Mouse (Mus musculus) midbrain, embryonic 12.5 days (tissue): ENCODE data around the gene Rsph14. TPM values are rescaled to one million over a fixed set of nuclear protein-coding genes. Genes with fewer than 3 reads are reported as not detected.
A peak's percentile ranks its signal among the peaks of the same experiment; 100 is the strongest.

ENCODE experiments used
- ATAC-seq: fragments of 200-750 bp; cut with Nextera tagmentation; 2 replicates; pipeline ENCODE4 v1.8.0; 2017; ENCODE audit warnings: low read depth, moderate TSS enrichment, moderate library complexity; ENCODE audit not compliant: low FRiP score
- H3K27ac ChIP-seq: fragments of 300-500 bp; sonication (generic); replicated peaks from 2 replicates; pipeline ENCODE4 v1.5.1; 2016; ENCODE audit warnings: mild to moderate bottlenecking
- H3K27me3 ChIP-seq: fragments of 300-500 bp; sonication (generic); 2 replicates; pipeline ENCODE4 v1.6.1; 2016; ENCODE audit warnings: mild to moderate bottlenecking
- H3K36me3 ChIP-seq: fragments of 300-500 bp; sonication (generic); 2 replicates; pipeline ENCODE4 v1.6.1; 2016
- H3K4me1 ChIP-seq: fragments of 300-500 bp; sonication (generic); 2 replicates; pipeline ENCODE4 v1.6.1; 2016
- H3K4me2 ChIP-seq: fragments of 300-500 bp; sonication (generic); replicated peaks from 2 replicates; pipeline ENCODE4 v1.6.1; 2016; ENCODE audit warnings: mild to moderate bottlenecking, moderate library complexity
- H3K4me3 ChIP-seq: fragments of 300-500 bp; sonication (generic); 2 replicates; pipeline ENCODE4 v1.5.1; 2016; ENCODE audit warnings: mild to moderate bottlenecking
- H3K9ac ChIP-seq: fragments of 300-500 bp; sonication (generic); replicated peaks from 2 replicates; pipeline ENCODE4 v1.6.1; 2016; ENCODE audit warnings: mild to moderate bottlenecking, moderate library complexity
- H3K9me3 ChIP-seq: fragments of 300-500 bp; sonication (generic); 2 replicates; pipeline ENCODE4 v1.6.1; 2016; ENCODE audit warnings: mild to moderate bottlenecking
- WGBS: fragments of 180-500 bp; shearing (Covaris S2); methylation state at CpG from one replicate; pipeline ENCODE4 v1.1.7; 2016; 5-methylcytosine and 5-hydroxymethylcytosine counted together
- polyA plus RNA-seq: library from polyadenylated mRNA; unstranded; fragments of >200 nt; fragmentation: Nextera tagmentation; extraction: Ambion mirVana; gene quantifications from 2 replicates; pipeline ENCODE4 v1.2.1, GENCODE M21; 2016

Gene Rsph14
- polyA plus RNA-seq, result 0.35 TPM in 1 of 2 replicates, not detected in the other

DNA sequence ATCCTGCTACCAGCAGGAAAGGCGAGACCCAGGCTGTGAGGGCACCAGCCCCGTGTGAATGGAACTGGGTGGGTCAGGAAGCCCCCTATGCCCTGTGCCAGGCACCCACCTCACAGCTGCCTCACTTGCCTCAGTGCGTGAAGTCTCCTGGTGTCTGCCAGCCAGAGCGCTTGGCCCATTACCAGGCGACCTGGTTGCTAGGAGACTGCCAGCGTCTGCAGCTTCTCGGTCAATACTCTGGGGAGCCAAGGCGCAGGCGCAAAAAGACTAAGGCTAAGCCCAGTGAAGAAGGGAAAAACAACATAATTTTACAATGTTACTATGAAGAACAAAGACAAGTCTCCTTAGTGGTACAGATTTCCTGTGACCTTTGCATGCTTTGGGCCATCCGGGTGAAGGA is at the start of gene Rsph14:
Gene Rsph14 (minus strand): TSS at position 192 of the 400 bp plus-strand sequence.
- H3K4me1 ChIP-seq, result peaks cover 28% of the 10 kb centered on the region
- WGBS, result 22% methylated on average over 10 of the region's 10 CpGs
- ATAC-seq, result peak; percentile 38; the same call in 1 of the 2 replicates
- no peaks in the 10 kb centered on the region for H3K9me3 ChIP-seq
- H3K27me3 ChIP-seq, result peaks cover 13% of the 10 kb centered on the region
- H3K36me3 ChIP-seq, result no peaks in the 10 kb centered on the region
- no peak within 1 kb of the TSS for H3K4me3 ChIP-seq
- peak within 1 kb of the TSS; percentile 56 for H3K27ac ChIP-seq
- H3K9ac ChIP-seq, result no peak within 1 kb of the TSS
- peak within 1 kb of the TSS; percentile 35 for H3K4me2 ChIP-seq

DNA sequence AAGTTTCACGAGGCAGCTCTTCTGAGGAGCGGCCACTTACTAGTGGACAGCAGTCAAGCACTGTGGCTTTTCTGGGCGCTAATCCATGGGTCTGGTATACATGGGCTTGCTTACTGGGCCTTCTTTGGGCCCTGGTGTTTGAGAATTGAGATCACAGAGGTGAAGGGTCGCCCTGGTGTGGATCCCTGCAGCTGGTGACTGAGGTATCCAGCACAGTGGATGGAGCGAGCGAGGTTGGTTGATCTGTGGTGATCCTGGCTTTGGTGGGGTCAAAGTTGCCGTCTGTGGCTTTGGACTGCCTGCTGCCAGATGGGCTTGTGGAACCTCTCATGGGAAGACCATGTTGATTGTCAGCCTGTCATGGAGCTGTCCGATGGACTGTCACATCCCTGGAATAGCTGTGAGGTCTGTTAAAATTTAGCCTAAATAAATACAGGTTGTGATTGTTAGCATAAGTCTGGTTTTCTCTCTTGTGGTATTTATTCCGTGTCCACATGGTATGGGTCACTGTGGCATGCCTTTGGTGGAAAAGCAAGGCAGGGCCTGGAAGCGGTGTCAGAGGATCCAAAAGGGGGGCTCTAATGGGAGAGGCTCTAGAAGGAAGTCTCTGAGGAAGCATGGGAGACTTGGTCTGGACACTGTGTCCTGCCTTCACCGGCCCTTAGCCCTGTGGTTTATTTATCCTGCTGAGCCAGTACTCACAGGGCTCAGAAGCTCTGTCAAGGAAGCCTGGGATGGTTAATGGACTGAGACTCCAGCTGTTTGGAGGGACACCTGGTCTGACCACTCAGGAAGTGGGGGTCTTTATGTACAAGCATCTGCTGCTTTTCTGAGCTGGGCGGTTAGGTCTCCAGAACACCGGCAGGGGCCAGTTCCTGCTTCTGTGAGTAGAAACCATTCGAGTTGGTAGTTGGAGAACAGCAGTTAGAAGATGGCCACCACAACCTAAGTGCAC is 46.1 kb upstream of the Rsph14 start:
- Histone ChIP-seq H3K9ac (no peak overlapping the region), H3K9me3 (no peaks in the 10 kb centered on the region), H3K27ac (no peak overlapping the region), H3K4me1 (peaks cover 12% of the 10 kb centered on the region; the same call in 1 of the 2 replicates), H3K4me3 (no peak overlapping the region), H3K36me3 (no peaks in the 10 kb centered on the region), H3K27me3 (no peaks in the 10 kb centered on the region), H3K4me2 (no peak overlapping the region)
- 81% methylated on average over 14 of the region's 14 CpGs for WGBS
- ATAC-seq, result no peak

DNA sequence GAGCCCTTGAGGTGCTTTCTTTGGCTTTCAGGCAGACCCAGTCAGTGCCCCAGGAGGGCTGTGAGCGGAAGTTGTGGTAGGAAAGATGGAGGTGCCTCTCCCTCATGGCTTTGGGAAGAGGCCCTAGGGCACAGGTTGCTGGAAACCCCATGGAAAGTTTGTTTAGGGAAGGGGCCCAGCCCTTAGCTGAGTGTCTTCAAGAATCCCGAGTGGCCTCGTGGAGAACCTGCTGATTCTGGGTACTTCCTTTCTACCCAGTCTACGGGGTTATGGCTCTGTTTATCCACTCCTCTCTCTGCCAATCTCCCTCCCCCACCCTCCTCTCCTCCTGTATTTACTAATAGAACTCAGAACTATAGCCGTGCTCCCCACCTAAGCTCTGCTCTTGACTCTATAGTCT is 43.3 kb upstream of the Rsph14 start:
- Histone ChIP-seq H3K9ac (no peak overlapping the region), H3K4me3 (no peak overlapping the region), H3K36me3 (no peaks in the 10 kb centered on the region; the same call in 1 of the 2 replicates), H3K9me3 (no peaks in the 10 kb centered on the region), H3K27ac (no peak overlapping the region), H3K4me1 (peaks cover 16% of the 10 kb centered on the region; the same call in 1 of the 2 replicates), H3K4me2 (no peak overlapping the region), H3K27me3 (no peaks in the 10 kb centered on the region)
- no peak for ATAC-seq
- WGBS, result 87% methylated on average over 5 of the region's 5 CpGs

DNA sequence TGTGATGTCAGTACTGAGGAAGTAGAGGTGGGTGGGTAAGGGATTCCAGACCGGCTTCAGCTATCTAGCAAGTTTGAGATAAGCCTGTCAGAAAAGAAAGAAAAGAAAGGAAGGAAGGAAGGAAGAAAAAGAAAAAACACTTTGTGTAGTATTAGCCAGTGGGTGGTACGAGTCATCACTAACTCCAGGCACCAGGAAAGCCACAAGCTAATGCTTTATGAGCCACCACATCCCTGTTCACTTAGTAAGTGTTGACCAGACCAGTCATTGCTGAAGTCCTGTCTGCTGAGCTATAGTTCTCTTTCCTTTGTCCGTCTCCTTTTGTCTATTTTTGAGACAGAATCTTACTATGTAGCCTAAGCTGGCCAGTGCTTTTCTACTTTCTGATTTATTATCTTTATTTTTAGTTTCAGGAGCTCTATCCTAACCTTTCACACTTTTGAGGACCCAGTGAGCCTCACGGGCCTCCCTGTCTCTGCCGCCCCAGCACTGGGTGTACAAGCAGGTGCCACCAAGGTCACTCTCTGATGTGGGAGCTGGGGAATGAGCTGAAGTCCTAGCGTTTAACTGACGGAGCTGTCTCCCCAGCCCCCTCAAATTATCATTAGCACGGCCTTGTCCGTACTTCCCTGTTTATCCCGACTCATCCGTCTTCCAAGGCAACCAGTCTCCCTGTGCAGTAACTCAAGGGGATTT is 38.0 kb upstream of the Rsph14 start:
- Histone ChIP-seq H3K9ac (no peak overlapping the region), H3K4me2 (no peak overlapping the region), H3K4me1 (peaks cover 29% of the 10 kb centered on the region), H3K9me3 (no peaks in the 10 kb centered on the region), H3K27ac (no peak overlapping the region), H3K4me3 (no peak overlapping the region), H3K36me3 (peaks cover 5% of the 10 kb centered on the region; the same call in 1 of the 2 replicates), H3K27me3 (no peaks in the 10 kb centered on the region)
- 79% methylated on average over 11 of the region's 11 CpGs for WGBS
- ATAC-seq, result no peak

DNA sequence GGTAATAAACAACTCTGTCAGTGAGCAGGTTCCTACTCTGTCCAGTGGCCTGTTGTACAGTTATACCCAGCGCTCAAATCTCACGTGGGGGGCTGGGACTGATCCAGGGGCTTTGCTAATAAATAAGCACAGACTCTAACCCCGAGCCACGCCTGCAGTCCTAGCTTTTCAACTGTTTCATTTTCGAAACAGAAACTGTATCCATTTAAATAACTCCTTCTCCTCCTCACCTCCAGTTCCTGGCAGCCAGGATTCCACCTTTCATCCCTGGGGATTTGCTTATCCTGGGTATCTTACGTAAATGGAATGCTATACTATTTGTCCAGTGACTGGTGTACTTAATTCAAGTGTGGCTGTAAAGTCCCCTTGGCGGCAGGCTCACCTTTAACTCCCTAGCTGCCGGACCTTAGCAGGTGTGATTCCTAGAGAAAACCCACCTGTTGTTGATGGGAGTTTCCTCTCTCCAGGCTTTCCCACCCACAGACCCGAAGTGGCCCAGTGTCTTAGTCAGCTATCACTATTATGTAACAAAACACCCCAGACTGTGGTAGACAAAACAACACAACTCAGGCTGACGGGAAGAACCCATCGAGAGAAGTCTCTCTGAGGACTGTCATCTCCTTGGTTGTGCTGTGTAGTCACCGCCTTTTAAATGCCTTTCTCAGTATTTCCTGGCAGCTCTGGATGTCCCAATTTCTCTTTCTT is 36.4 kb upstream of the Rsph14 start:
- no peak overlapping the region for H3K4me2 ChIP-seq
- H3K9me3 ChIP-seq, result no peaks in the 10 kb centered on the region
- H3K36me3 ChIP-seq, result peaks cover 5% of the 10 kb centered on the region; the same call in 1 of the 2 replicates
- H3K9ac ChIP-seq, result no peak overlapping the region
- peaks cover 45% of the 10 kb centered on the region for H3K4me1 ChIP-seq
- whole genome bisulfite sequencing, result 63% methylated on average over 12 of the region's 12 CpGs
- H3K27ac ChIP-seq, result no peak overlapping the region
- no peak overlapping the region for H3K4me3 ChIP-seq
- ATAC-seq, result no peak
- H3K27me3 ChIP-seq, result no peaks in the 10 kb centered on the region

DNA sequence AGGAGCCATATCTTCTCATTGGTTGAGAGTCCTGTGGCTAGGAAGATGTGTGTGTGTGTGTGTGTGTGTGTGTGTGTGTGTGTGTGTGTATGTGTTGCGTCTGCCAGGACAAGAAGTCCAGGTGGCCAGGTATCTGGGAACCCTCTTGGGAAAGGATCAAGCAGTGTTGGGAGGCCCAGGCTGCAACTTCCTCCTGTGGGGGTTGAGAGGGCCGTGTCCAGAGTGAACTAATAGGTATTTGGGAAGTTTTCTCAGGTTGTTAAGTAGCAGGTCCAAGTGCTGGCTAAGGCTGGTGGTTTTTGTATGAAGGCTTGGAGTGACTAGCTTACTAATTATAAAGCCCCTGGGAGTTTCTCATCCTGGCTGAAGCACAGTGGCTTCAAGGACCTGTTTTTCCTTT is 35.7 kb upstream of the Rsph14 start:
- Histone ChIP-seq H3K4me1 (peaks cover 52% of the 10 kb centered on the region), H3K4me2 (no peak overlapping the region), H3K4me3 (no peak overlapping the region), H3K9ac (no peak overlapping the region), H3K36me3 (peaks cover 5% of the 10 kb centered on the region; the same call in 1 of the 2 replicates), H3K9me3 (no peaks in the 10 kb centered on the region), H3K27me3 (no peaks in the 10 kb centered on the region), H3K27ac (no peak overlapping the region)
- WGBS, result 69% methylated on average over 2 of the region's 2 CpGs
- ATAC-seq, result no peak

DNA sequence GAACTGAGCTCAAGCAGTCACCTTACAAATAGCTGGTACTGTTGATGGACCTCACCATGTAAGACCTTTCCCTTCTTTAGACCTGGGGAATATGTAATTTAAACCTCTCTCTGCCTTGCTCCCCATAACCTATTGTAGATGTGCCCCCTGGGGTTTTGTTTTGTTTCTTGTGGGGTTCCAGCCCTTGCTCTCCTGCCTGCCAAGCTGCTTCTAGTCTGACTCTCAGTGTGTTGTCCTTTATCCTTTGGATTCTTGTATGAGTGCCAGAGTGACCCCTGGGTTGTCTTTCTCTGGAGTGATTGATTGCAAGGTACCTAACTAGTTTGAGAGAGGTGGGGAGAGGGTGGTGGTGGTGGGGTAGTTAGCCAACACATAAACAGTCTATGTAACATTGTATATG is 35.1 kb upstream of the Rsph14 start:
- Histone ChIP-seq H3K9ac (no peak overlapping the region), H3K4me2 (no peak overlapping the region), H3K4me1 (peaks cover 58% of the 10 kb centered on the region), H3K27me3 (peaks cover 3% of the 10 kb centered on the region), H3K9me3 (no peaks in the 10 kb centered on the region), H3K36me3 (peaks cover 5% of the 10 kb centered on the region; the same call in 1 of the 2 replicates), H3K27ac (no peak overlapping the region), H3K4me3 (no peak overlapping the region)
- ATAC-seq, result no peak

DNA sequence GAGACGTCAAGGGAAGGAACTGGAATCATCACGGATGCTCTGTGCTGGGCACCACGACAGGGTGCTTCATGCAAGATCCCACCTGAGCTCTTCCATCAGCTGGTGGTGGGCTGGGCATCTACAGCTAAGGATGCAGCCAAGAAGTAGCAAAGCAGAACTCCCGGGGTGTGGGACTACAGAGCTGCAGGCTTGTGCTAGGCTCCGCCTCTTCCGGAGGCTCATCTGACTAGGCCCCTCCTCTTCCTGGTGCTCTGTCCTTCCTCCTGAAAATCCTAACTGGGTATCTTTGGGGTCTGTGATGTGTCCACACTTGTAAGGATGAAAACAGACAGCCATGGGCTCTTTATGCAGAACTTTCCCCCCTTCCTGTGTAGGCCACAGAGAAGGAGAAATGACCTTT is 33.3 kb upstream of the Rsph14 start:
- no peak for ATAC-seq
- H3K36me3 ChIP-seq, result 0 out of 2 replicates have a peak, but pooled peaks cover 5% of the 10 kb centered on the region
- H3K9ac ChIP-seq, result no peak overlapping the region
- no peaks in the 10 kb centered on the region for H3K9me3 ChIP-seq
- H3K4me1 ChIP-seq, result peaks cover 67% of the 10 kb centered on the region
- peak overlapping the region; percentile 17; the same call in 1 of the 2 replicates for H3K4me2 ChIP-seq
- H3K27ac ChIP-seq, result no peak overlapping the region
- 74% methylated on average over 6 of the region's 6 CpGs for WGBS
- peaks cover 16% of the 10 kb centered on the region for H3K27me3 ChIP-seq
- no peak overlapping the region for H3K4me3 ChIP-seq

DNA sequence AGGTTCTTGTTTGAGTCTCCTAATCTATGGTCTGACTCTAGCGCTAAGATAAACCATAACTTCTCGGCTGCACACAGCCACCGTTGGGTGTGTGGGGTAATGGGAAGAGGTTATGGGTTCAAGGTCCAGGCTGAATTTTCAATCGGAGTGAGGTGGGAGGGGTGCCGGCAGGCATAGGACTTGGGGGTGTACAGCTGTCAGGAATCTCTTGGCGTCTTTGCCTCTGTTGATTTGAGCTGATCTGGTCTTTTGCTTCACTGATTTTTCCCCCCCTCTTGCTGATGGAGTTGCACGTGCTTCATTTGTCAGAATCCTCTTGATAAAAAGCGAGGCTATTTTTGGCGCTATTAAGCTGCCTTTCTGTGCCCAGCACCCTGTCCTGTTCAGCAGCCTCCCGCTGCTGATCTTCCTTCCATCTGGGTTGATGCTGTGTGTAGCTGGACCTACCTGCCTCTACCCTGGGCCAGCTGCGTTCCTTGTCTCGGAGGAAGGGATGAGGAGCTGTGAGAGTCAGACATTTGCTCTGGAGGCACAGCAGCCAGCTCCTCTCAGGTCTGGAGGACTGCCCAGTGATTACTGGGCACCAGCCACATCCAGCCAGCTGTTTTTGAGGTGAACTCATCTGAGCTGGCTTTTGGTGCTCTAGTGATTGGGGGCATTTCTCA is 31.0 kb upstream of the Rsph14 start:
- Histone ChIP-seq H3K27me3 (peaks cover 16% of the 10 kb centered on the region), H3K4me3 (peak overlapping the region; percentile 93), H3K9me3 (no peaks in the 10 kb centered on the region), H3K9ac (no peak overlapping the region), H3K4me2 (peak overlapping the region; percentile 73), H3K36me3 (0 out of 2 replicates have a peak, but pooled peaks cover 5% of the 10 kb centered on the region), H3K4me1 (peaks cover 80% of the 10 kb centered on the region), H3K27ac (no peak overlapping the region)
- no peak for ATAC-seq
- 61% methylated on average over 12 of the region's 12 CpGs for WGBS

DNA sequence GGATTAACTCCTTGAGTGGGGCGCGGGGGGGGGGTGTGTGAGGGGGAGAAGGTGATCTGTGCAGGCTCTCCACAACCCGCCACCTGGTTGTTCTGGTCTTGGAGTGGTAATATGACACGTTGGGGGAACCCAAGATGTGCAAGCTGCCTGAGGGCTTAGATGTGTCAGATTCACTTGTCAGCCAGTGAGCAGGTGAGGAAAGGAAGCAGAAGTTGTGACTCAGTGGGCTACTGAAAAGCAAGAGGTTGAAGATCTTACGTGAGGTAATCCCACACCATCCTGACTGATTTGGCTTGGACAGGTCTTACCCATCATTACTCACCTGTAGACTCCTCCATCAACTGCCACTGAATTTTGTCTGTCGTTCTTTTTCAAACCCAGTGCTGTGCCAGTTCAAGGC is 30.2 kb upstream of the Rsph14 start:
- H3K4me1 ChIP-seq, result peaks cover 74% of the 10 kb centered on the region
- 53% methylated on average over 6 of the region's 6 CpGs for WGBS
- H3K36me3 ChIP-seq, result 0 out of 2 replicates have a peak, but pooled peaks cover 5% of the 10 kb centered on the region
- H3K9me3 ChIP-seq, result no peaks in the 10 kb centered on the region
- peak overlapping the region; percentile 73 for H3K4me2 ChIP-seq
- peaks cover 20% of the 10 kb centered on the region for H3K27me3 ChIP-seq
- H3K9ac ChIP-seq, result peak overlapping the region; percentile 87; the same call in 1 of the 2 replicates
- H3K4me3 ChIP-seq, result peak overlapping the region; percentile 93
- H3K27ac ChIP-seq, result no peak overlapping the region
- no peak for ATAC-seq

DNA sequence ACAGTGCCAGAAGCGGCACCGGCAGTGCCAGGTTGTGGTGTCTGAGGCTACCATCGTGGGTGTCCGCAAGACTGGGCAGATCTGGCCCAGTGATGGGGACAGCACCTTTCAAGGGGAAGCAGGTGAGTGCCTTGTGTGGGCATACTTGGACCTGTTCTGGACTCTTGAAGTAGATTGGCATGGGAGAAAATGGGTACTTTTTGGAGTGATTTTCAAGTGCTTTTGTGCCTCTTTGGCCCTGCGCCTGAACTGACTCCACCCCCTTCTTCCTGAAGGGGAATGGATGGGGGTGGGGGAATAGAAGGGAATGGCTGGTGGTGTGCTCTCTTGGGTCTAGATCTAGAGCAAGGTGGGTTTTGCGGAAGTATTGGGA is 29.8 kb upstream of the Rsph14 start:
- peak overlapping the region; percentile 93 for H3K4me3 ChIP-seq
- no peak overlapping the region for H3K27ac ChIP-seq
- 0 out of 2 replicates have a peak, but pooled peaks cover 5% of the 10 kb centered on the region for H3K36me3 ChIP-seq
- no peaks in the 10 kb centered on the region for H3K9me3 ChIP-seq
- peak overlapping the region; percentile 73 for H3K4me2 ChIP-seq
- 13% methylated on average over 6 of the region's 6 CpGs for WGBS
- peak overlapping the region; percentile 87 for H3K9ac ChIP-seq
- peaks cover 69% of the 10 kb centered on the region for H3K4me1 ChIP-seq
- ATAC-seq, result no peak
- peaks cover 21% of the 10 kb centered on the region for H3K27me3 ChIP-seq
